Mouse (Mus musculus) thymus, adult 2 months (tissue): ENCODE results near the gene Epor.

Experiments
- CTCF ChIP-seq: fragments of 200-500 bp; IDR thresholded peaks from 2 replicates; pipeline ENCODE4 v1.5.1; 2012; ENCODE audit warnings: mild to moderate bottlenecking, control low read depth, low read length, moderate library complexity, borderline replicate concordance; ENCODE audit not compliant: control insufficient read depth, poor library complexity, insufficient read depth; ENCODE audit errors: extremely low read depth
- POLR2A ChIP-seq: fragments of 200-500 bp; IDR thresholded peaks from 2 replicates; pipeline ENCODE4 v1.6.1; 2012; ENCODE audit warnings: mild to moderate bottlenecking, low read length, control low read depth, moderate library complexity; ENCODE audit not compliant: control insufficient read depth, poor library complexity, insufficient read depth; ENCODE audit errors: extremely low read depth

DNA sequence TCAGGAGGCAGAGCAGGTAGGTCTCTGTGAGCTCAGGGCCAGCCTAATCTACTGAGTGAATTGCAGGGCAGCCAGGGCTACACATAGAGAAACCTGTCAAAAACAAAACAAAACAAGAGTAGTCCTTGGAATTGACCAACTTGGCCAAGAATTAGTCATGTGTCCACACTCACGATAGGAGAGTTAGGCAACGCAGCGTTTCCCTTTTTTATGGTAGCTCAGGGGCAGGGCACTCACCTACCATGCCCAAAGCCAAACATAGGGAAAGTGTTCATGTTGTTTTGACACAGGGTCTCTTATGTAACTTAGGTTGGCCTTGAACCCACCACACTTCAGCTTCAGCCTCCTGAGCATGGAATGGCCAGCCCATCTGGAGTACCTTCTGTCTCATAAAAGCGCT, 6.0 kb upstream of the Epor start:
- TF ChIP-seq POLR2A, result no peak
- no peak for TF ChIP-seq CTCF
